Mouse (Mus musculus) C2C12 (cell line): ENCODE results near the gene Zfp652.

Source experiments
- CTCF ChIP-seq: IDR thresholded peaks from one replicate; pipeline ENCODE4 v1.5.1; 2011; ENCODE audit not compliant: control insufficient read depth, insufficient read depth, insufficient read length
- MAX ChIP-seq: IDR thresholded peaks from one replicate; pipeline ENCODE4 v1.6.1; 2011; ENCODE audit warnings: mild to moderate bottlenecking, control low read depth
- MYOD1 ChIP-seq: IDR thresholded peaks from one replicate; pipeline ENCODE4 v1.6.1; 2011; ENCODE audit warnings: low read depth; ENCODE audit not compliant: control insufficient read depth, insufficient read length

DNA sequence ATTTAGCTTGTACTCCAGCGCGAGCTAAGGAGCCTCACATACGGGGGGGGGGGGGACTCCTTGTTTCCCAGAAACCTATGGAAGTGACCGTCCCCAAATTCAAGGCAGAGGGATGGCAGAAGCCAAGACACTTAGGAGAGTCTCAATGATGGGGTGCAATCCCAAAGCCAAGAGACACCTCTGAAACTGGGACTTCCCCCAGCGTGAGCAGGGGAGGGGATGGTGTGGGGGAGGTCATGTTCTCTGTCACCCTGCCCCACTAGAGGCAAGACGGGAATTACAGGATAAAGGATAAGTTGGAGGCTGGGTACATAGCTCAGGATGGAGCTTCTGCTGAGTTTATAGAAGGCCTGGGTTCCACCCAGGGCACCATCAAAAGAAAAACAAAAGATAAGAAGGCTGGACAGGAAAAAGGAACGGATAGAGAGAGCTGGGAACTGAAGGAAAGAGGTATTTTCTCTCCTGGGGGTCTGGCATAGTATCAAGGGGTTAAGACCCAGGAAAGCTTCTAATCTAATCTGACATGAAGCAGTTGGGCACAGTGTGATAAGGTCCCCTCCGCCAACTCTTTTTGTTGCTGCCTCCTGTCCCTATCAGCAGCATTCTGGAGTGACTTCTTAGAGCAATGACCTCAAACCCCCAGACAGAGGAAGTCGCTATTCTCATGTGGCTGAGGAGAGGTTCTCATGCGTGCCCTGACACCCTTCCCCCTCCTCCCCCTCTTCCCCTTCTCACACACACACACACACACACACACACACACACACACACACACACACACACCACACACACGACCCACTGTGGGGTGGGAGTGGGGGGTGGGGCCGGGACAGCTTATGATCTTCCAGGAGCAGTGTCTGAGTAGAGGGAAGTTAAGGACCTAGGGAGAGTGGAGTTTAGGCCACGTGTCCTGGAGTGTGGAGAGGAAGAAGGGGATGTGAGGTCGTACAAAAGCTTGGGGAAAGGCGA, 122.6 kb downstream of the Zfp652 start:
- TF ChIP-seq MAX (no peak), CTCF (no peak), MYOD1 (no peak)
